Mouse (Mus musculus) adrenal gland, postnatal 4 days (tissue): ENCODE measurements around the gene Cdh23. TPM values are rescaled to one million over a fixed set of nuclear protein-coding genes. Genes with fewer than 3 reads are reported as not detected.

Source experiments
- DNase-seq, 2 experiments: peaks; one replicate each; pipeline ENCODE4 v3.0.0; 2021 to 2022; ENCODE audit warnings: low spot score in 2 of 2, mixed read lengths in 2 of 2
- total RNA-seq, 2 experiments: library from RNA; stranded (reverse); gene quantifications; 2 replicates each; pipeline ENCODE4 v1.2.3; 2021

The Cdh23 gene
- total RNA-seq, 2 experiments from 2014 or later = 1.5 to 2.2 TPM

- no peak for DNase-seq
Measured at GRCm38 (mm10) chr10:60708837-60709236, 12.5 kb upstream of the Cdh23 start.

GRCm38 (mm10) chr10:60706268-60706667 is 10.0 kb upstream of the Cdh23 start:
- DNase-seq = no peak

GRCm38 (mm10) chr10:60705134-60705533 is 8.8 kb upstream of the Cdh23 start:
- no peak for DNase-seq

GRCm38 (mm10) chr10:60697775-60698174 is 1.5 kb upstream of the Cdh23 start:
- no peak for DNase-seq

GRCm38 (mm10) chr10:60696975-60697374 is 685 bp upstream of the Cdh23 start:
- peak; percentile 54 to 56 for DNase-seq

- no peak for DNase-seq
Measured at GRCm38 (mm10) chr10:60691671-60692390, 4.5 kb downstream of the Cdh23 start.

- no peak for DNase-seq
Measured at GRCm38 (mm10) chr10:60690960-60691359, 5.3 kb downstream of the Cdh23 start.

GRCm38 (mm10) chr10:60689396-60689795 is 6.9 kb downstream of the Cdh23 start:
- DNase-seq = no peak

GRCm38 (mm10) chr10:60687011-60687776 is 9.1 kb downstream of the Cdh23 start:
- peak in 1 of 2 experiments; percentile 10 for DNase-seq

GRCm38 (mm10) chr10:60686641-60686975 is 9.7 kb downstream of the Cdh23 start:
- DNase-seq = no peak

- DNase-seq = no peak
Measured at GRCm38 (mm10) chr10:60685764-60686640, 10.3 kb downstream of the Cdh23 start.

GRCm38 (mm10) chr10:60678926-60679325 is 17.4 kb downstream of the Cdh23 start:
- DNase-seq = no peak

- no peak for DNase-seq
Measured at GRCm38 (mm10) chr10:60677319-60677718, 19.0 kb downstream of the Cdh23 start.

GRCm38 (mm10) chr10:60670166-60670565 is 26.1 kb downstream of the Cdh23 start:
- DNase-seq = no peak

GRCm38 (mm10) chr10:60668591-60668990 is 27.7 kb downstream of the Cdh23 start:
- DNase-seq = no peak

- no peak for DNase-seq
Measured at GRCm38 (mm10) chr10:60660986-60661385, 35.3 kb downstream of the Cdh23 start.

GRCm38 (mm10) chr10:60659450-60660020 is 36.8 kb downstream of the Cdh23 start:
- DNase-seq = no peak

GRCm38 (mm10) chr10:60658176-60658575 is 38.1 kb downstream of the Cdh23 start:
- no peak for DNase-seq

- DNase-seq = no peak
Measured at GRCm38 (mm10) chr10:60653675-60654074, 42.6 kb downstream of the Cdh23 start.

GRCm38 (mm10) chr10:60653106-60653505 is 43.2 kb downstream of the Cdh23 start:
- DNase-seq = no peak

GRCm38 (mm10) chr10:60644079-60644641 is 52.1 kb downstream of the Cdh23 start:
- no peak for DNase-seq
